In the genomic region with DNA sequence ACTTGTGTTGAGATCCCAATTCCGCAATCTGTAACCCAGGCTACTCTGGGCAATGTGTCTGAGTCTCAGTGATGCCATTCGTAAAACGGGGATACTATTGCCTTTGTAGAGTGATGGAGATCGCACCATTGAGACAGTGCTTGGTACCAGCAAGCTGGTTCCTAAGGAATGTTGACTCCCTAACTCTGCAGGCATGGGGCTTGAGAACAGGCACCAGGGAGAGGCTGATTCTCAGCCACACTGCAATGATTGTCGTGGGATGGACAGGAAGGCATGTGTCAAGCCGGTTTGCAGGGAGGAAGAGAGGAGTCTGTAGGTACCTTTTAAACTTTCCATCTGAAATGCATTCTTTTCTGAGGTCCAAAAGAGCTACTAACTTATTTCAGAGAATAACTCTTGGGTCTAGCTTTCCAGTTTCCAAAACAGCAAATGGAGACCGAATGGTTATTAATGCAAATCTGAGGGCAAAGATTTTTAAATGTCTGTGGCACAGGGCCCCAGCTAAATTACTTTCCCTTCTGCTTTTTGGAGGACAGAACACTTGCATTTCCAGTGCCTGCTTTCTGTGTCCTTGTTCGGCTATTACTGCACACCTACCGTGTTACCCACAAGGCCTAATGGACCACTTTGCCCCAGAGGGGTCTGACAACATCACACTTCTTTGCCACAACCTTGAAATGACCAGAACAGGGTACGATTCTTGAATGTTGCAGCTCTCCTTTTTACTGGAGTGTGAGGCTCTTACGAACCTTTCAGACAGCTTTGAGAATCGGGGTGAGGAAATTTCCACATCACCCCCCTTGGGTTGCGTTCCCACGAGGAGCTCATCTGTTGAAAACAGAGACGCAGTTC, we compare ENCODE assay signal across 1 mouse cellular context.
TF ChIP-seq lines count a peak whose summit lies in the region.

No protein-coding gene starts in this region.

TF ChIP-seq in CH12.LX, 34 proteins besides CTCF, POLR2A, EP300 and RAD21 (continued from another document):
- TF ChIP-seq MAX (IDR thresholded peaks at IDR 0.05; ENCODE audit: low read length) (peak; percentile 28), TBP (conservative IDR thresholded peaks at IDR 0.05; ENCODE audit: low read depth, low read length) (no peak), JUND (conservative IDR thresholded peaks at IDR 0.05; ENCODE audit: low read depth, low read length) (peak; percentile 41; the same call in 1 of the 2 replicates), SIN3A (IDR thresholded peaks at IDR 0.05; ENCODE audit: low read length) (peak; percentile 90), POLR2AphosphoS2 (IDR thresholded peaks at IDR 0.05; ENCODE audit: low read depth, low read length) (no peak), ZNF384 (IDR thresholded peaks at IDR 0.05; ENCODE audit: low read depth, low read length) (peak; percentile 39; the same call in 1 of the 2 replicates), NELFE (IDR thresholded peaks at IDR 0.05; ENCODE audit: low read depth, low read length) (no peak), MYC (IDR thresholded peaks at IDR 0.05; ENCODE audit: low read depth, low read length) (peak; percentile 65), NRF1 (IDR thresholded peaks at IDR 0.05; ENCODE audit: low read depth, low read length) (no peak), IRF4 (IDR thresholded peaks at IDR 0.05; ENCODE audit: low read depth, low read length) (peak; percentile 100), JUN (IDR thresholded peaks at IDR 0.05; ENCODE audit: insufficient read depth, low read depth, low read length) (0 out of 2 replicates have a peak, but pooled peaks have one; percentile 30), ZKSCAN1 (IDR thresholded peaks at IDR 0.05; ENCODE audit: borderline replicate concordance, low read depth, low read length) (no peak), ETS1 (conservative IDR thresholded peaks at IDR 0.05; ENCODE audit: low read depth, low read length) (peak; percentile 86), MEF2A (IDR thresholded peaks at IDR 0.05; ENCODE audit: borderline replicate concordance, low read depth, low read length) (peak; percentile 94), HCFC1 (IDR thresholded peaks at IDR 0.05; ENCODE audit: low read depth, low read length) (no peak), SMC3 (IDR thresholded peaks at IDR 0.05; ENCODE audit: low read depth, low read length) (no peak), RCOR1 (conservative IDR thresholded peaks at IDR 0.05; ENCODE audit: low read depth, low read length) (peak; percentile 97), BHLHE40 (IDR thresholded peaks at IDR 0.05; ENCODE audit: low read depth, low read length) (peak; percentile 94)
